9 mouse cellular contexts compared by ENCODE assay signal in genomic region chr5:89384204-89384603, GRCm38 (mm10).
DNase-seq lines count a peak whose midpoint lies in the region; ATAC-seq and TF ChIP-seq lines count a peak whose summit lies in the region.
"Had no signal": no experiment of that assay in that cellular context is flagged by ENCODE, and none has a peak within 500 bp of the region (broad histone marks: within the 10 kb centered on the region; RNA-seq: fewer than 3 reads in every experiment).

No protein-coding gene starts in this region.

- no peak overlapping the region for H3K27ac ChIP-seq in layer of hippocampus, adult 2 months
- H3K27ac ChIP-seq: stomach, embryonic 15.5 days had no signal

- no peak overlapping the region for H3K4me3 ChIP-seq in layer of hippocampus, adult 2 months
- H3K4me3 ChIP-seq: stomach, embryonic 15.5 days had no signal

- peak; percentile 87 for TF ChIP-seq CTCF in layer of hippocampus, adult 2 months (conservative IDR thresholded peaks at IDR 0.05)

- ATAC-seq in megakaryocyte, adult 5-6 weeks (ENCODE audit: poor library complexity, severe bottlenecking), result no peak

- peak; percentile 13 to 33 for DNase-seq in layer of hippocampus, adult 2 months (ENCODE audit: low spot score in 2 of 2)
- no peak for DNase-seq in layer of hippocampus, adult 9-11 months
- peak; percentile 57 for DNase-seq in adipocyte (ENCODE audit: low spot score)
- DNase-seq in fibroblast of lung, adult 2 months (ENCODE audit: low read depth), result peak; percentile 25
- peak; percentile 12 to 16 for DNase-seq in layer of hippocampus, postnatal 10 days (ENCODE audit: low spot score in 2 of 2)
- DNase-seq in retina, postnatal 1 day, result peak; percentile 58
- no peak for DNase-seq in urinary bladder, postnatal 36 days (ENCODE audit: low spot score in 2 of 2)

Comparison
In these comparisons a context has a peak if more than half of its experiments do, and no peak if none do; other contexts are left out.
1. DNase-seq: peak in layer of hippocampus, adult 2 months (2 of 2), adipocyte (single experiment), fibroblast of lung, adult 2 months (single experiment), layer of hippocampus, postnatal 10 days (2 of 2) and retina, postnatal 1 day (single experiment); none in layer of hippocampus, adult 9-11 months (single experiment) and urinary bladder, postnatal 36 days (0 of 2).